In the genomic region with DNA sequence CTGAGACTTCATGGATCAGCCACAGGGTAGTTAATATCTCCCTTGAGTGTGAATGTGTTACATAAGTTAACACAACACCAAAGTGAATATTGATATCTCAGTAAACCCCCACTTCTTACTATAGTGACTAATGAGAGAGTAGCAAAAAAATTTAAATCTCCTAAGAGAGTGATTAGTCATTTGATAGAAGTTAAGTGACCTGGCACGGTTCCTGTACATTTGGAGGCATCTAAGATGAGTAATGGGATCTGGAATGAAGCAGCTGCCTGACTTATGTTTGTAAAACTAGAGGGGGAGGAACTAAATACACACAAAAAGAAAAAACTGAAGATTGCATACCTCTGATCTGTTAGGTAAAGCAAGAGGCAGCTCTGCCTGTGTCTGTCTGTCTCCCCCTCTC, we compare ENCODE assay signal across 30 mouse cellular contexts. TPM values are rescaled to one million over a fixed set of nuclear protein-coding genes. Genes with fewer than 3 reads are reported as not detected.
DNase-seq lines count a peak whose midpoint lies in the region; ATAC-seq and TF ChIP-seq lines count a peak whose summit lies in the region.
"Had no signal": no experiment of that assay in that cellular context is flagged by ENCODE, and none has a peak within 500 bp of the region (broad histone marks: within the 10 kb centered on the region; RNA-seq: fewer than 3 reads in every experiment).

No protein-coding gene starts in this region.

- ATAC-seq in forebrain, postnatal 0 days, result no peak
- ATAC-seq: forebrain, embryonic 16.5 days; intestine, postnatal 0 days; liver, embryonic 12.5 days had no signal

- H3K27ac ChIP-seq in forebrain, postnatal 0 days (ENCODE audit: low read depth, low read length), result no peak overlapping the region
- H3K27ac ChIP-seq: embryonic facial prominence, embryonic 15.5 days; heart, embryonic 13.5 days; hindbrain, embryonic 12.5 days; kidney, embryonic 15.5 days; limb, embryonic 13.5 days; liver, embryonic 12.5 days; neural tube, embryonic 13.5 days had no signal

- no peaks in the 10 kb centered on the region for H3K4me1 ChIP-seq in forebrain, postnatal 0 days (ENCODE audit: insufficient read depth)
- H3K4me1 ChIP-seq: heart, embryonic 13.5 days; hindbrain, embryonic 12.5 days; kidney, embryonic 15.5 days; limb, embryonic 13.5 days had no signal

- H3K27me3 ChIP-seq in forebrain, postnatal 0 days (ENCODE audit: insufficient read depth, low read length), result no peaks in the 10 kb centered on the region
- H3K27me3 ChIP-seq: CH12.LX; embryonic facial prominence, embryonic 15.5 days; heart, embryonic 13.5 days; liver, embryonic 12.5 days; megakaryocyte, embryonic 14.5 days had no signal

- H3K9me3 ChIP-seq in forebrain, postnatal 0 days (ENCODE audit: low read length), result no peaks in the 10 kb centered on the region
- H3K9me3 ChIP-seq: embryonic facial prominence, embryonic 15.5 days; G1E; heart, embryonic 13.5 days; hindbrain, embryonic 12.5 days; kidney, embryonic 15.5 days; limb, embryonic 13.5 days; liver, embryonic 12.5 days; megakaryocyte, embryonic 14.5 days; neural tube, embryonic 13.5 days had no signal

- no peak overlapping the region for H3K9ac ChIP-seq in forebrain, postnatal 0 days
- H3K9ac ChIP-seq: embryonic facial prominence, embryonic 15.5 days; heart, embryonic 13.5 days; hindbrain, embryonic 12.5 days; kidney, embryonic 15.5 days; limb, embryonic 13.5 days; liver, embryonic 12.5 days; neural tube, embryonic 13.5 days had no signal

- H3K4me3 ChIP-seq in forebrain, postnatal 0 days (ENCODE audit: low read depth, low read length), result no peak overlapping the region
- H3K4me3 ChIP-seq: embryonic facial prominence, embryonic 15.5 days; heart, embryonic 13.5 days; hindbrain, embryonic 12.5 days; kidney, embryonic 15.5 days; limb, embryonic 13.5 days; liver, embryonic 12.5 days; megakaryocyte, embryonic 14.5 days; neural tube, embryonic 13.5 days had no signal

- intact Hi-C loops in heart, postnatal 36 days (cut with DNase I), result loop anchor here (10.0 kb wide), 2 partner anchors 256 to 486 kb away; partner anchors contain the start of genes Cdkl5 and Rs1

- peak; percentile 10 to 71 for DNase-seq in adrenal gland, adult (ENCODE audit: inconsistent age in 2 of 2, low spot score in 1 of 2)
- no peak for DNase-seq in adrenal gland, postnatal 4 days (ENCODE audit: low spot score in 2 of 2)
- peak; percentile 20 for DNase-seq in urinary bladder, postnatal 14 days (ENCODE audit: low spot score)
- DNase-seq in urinary bladder, postnatal 36 days (ENCODE audit: low spot score in 2 of 2), result no peak
- DNase-seq in brain, adult 2 months (ENCODE audit: low read depth, low spot score), result peak; percentile 43
- no peak for DNase-seq in forebrain, postnatal 0 days
- DNase-seq in heart, postnatal 36 days, result no peak
- DNase-seq: cerebellum, adult 2 months; cerebellum, postnatal 25 days; gastrocnemius, postnatal 25 days; heart, adult 18-20 months; heart, postnatal 14 days; kidney, postnatal 4 days; lung, adult 2 months; lung, postnatal 14 days; midbrain, embryonic 14.5 days; right cerebral cortex, postnatal 4 days; thymus, postnatal 14 days had no signal

- TF ChIP-seq CTCF in forebrain, postnatal 0 days (IDR thresholded peaks at IDR 0.05; ENCODE audit: low read depth), result no peak

- WGBS in forebrain, postnatal 0 days, result 75% methylated on average over 1 of the region's 1 CpGs

- H3K4me2 ChIP-seq in forebrain, postnatal 0 days (ENCODE audit: low read depth), result no peak overlapping the region
- H3K4me2 ChIP-seq: embryonic facial prominence, embryonic 15.5 days; heart, embryonic 13.5 days; hindbrain, embryonic 12.5 days; kidney, embryonic 15.5 days; limb, embryonic 13.5 days; liver, embryonic 12.5 days; neural tube, embryonic 13.5 days had no signal

- no peaks in the 10 kb centered on the region for H3K36me3 ChIP-seq in forebrain, postnatal 0 days (ENCODE audit: insufficient read depth)
- H3K36me3 ChIP-seq: embryonic facial prominence, embryonic 15.5 days; heart, embryonic 13.5 days; hindbrain, embryonic 12.5 days; kidney, embryonic 15.5 days; limb, embryonic 13.5 days; liver, embryonic 12.5 days; neural tube, embryonic 13.5 days had no signal

RNA-seq across cellular contexts. Expression of gene Phka2, which starts 7.1 kb away (rescaled TPM):
- 10 to 100 TPM; 40.1 to 40.5 TPM for total RNA-seq in adrenal gland, postnatal 4 days (2021)
- total RNA-seq in forebrain, postnatal 0 days (2014; rRNA removed), result 15.3 and 22.8 TPM in 2 replicates
- polyA plus RNA-seq in forebrain, postnatal 0 days (2015; fragmentation: Nextera tagmentation; extraction: Ambion mirVana), result 3.4 and 6.0 TPM in 2 replicates
- total RNA-seq in heart, postnatal 36 days (2021), result 10 to 100 TPM; 10.3 to 14.4 TPM

Comparison
In these comparisons a context has a peak if more than half of its experiments do, and no peak if none do; other contexts are left out.
1. DNase-seq: peak in adrenal gland, adult (2 of 2), urinary bladder, postnatal 14 days (single experiment) and brain, adult 2 months (single experiment); none in adrenal gland, postnatal 4 days (0 of 2), urinary bladder, postnatal 36 days (0 of 2), forebrain, postnatal 0 days (single experiment) and heart, postnatal 36 days (0 of 2).